Mouse (Mus musculus) lung, adult 2 months (tissue): ENCODE measurements around the gene Nobox.

ENCODE experiments used
- CTCF ChIP-seq: fragments of 200-500 bp; IDR thresholded peaks from 2 replicates; pipeline ENCODE4 v1.5.1; 2011; ENCODE audit warnings: mild to moderate bottlenecking, low read length, control low read depth; ENCODE audit not compliant: insufficient read depth
- POLR2A ChIP-seq: fragments of 200-500 bp; IDR thresholded peaks from 2 replicates; pipeline ENCODE4 v1.6.1; 2011; ENCODE audit warnings: low read depth, mild to moderate bottlenecking, control low read depth, low read length, borderline replicate concordance; ENCODE audit errors: extremely low read depth

- no peak for TF ChIP-seq CTCF
- no peak for TF ChIP-seq POLR2A
Observed at GRCm38 (mm10) chr6:43254193-43254926, 55.0 kb downstream of the Nobox start.
